Mouse (Mus musculus): ENCODE measurements around the gene S100a16. TPM values are rescaled to one million over a fixed set of nuclear protein-coding genes. Genes with fewer than 3 reads are reported as not detected.

The S100a16 gene
- total and polyA plus RNA-seq, 2 experiments from 2014 or later, result 39.4 to 74.4 TPM

DNA sequence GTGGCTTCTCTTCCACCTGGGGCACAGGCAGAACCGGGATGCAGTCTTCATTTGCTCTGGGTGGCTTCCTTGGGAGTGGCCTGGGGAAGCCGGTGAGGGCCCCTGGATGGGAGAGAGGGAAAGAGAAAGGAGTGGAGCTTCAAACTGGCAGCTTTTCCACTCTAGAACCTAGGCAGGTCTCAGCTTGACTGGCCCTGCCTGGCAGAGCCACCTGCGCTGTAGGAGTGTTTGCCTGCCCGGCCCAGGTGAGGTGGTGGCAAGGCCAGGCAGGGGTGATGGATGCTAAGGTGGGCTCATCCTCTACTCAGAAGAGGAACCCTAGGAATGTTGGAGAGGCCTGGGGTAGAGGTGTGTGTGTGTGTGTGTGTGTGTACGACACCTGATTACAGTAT, 847 bp downstream of the S100a16 start:
- H3K9me3 ChIP-seq (ENCODE audit: low read length), result no peaks in the 10 kb centered on the region
- no peak overlapping the region for H3K4me2 ChIP-seq (ENCODE audit: low read depth)

DNA sequence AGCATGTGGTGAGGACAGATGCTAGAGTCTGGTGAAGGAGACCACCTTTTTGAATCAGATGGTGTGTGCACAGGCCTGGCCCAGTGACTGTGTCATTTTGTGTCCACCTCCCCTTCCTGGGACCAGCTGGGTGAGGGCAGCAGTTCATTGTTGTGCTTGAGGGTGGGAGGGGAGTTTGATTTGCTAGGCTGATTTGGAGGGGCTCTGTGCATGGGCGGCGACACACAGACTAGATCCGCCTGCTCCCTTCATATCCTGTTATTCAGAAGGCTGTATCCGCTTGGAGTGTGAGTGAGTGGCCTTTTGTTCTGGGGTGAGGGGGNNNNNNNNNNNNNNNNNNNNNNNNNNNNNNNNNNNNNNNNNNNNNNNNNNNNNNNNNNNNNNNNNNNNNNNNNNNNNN, 3.9 kb downstream of the S100a16 start:
- WGBS, result 21% methylated on average over 4 of the region's 4 CpGs
- Histone ChIP-seq H3K9ac (no peak overlapping the region), H3K9me3 (ENCODE audit: low read length) (no peaks in the 10 kb centered on the region), H3K4me1 (ENCODE audit: insufficient read depth) (0 out of 2 replicates have a peak, but pooled peaks cover 4% of the 10 kb centered on the region), H3K27me3 (ENCODE audit: insufficient read depth, low read length) (no peaks in the 10 kb centered on the region), H3K4me2 (ENCODE audit: low read depth) (no peak overlapping the region), H3K27ac (ENCODE audit: low read depth, low read length) (peak overlapping the region; percentile 15), H3K36me3 (ENCODE audit: insufficient read depth) (no peaks in the 10 kb centered on the region), H3K4me3 (ENCODE audit: low read depth, low read length) (no peak overlapping the region)
- DNase-seq (peak; percentile 17), ATAC-seq (peak; percentile 90)
- TF ChIP-seq CTCF (IDR thresholded peaks at IDR 0.05; ENCODE audit: low read depth), result no peak

More for the DNA sequence above, 847 bp downstream of the S100a16 start:
- Histone ChIP-seq H3K27me3 (ENCODE audit: insufficient read depth, low read length) (no peaks in the 10 kb centered on the region), H3K27ac (ENCODE audit: low read depth, low read length) (no peak overlapping the region), H3K4me1 (ENCODE audit: insufficient read depth) (0 out of 2 replicates have a peak, but pooled peaks cover 4% of the 10 kb centered on the region), H3K9ac (no peak overlapping the region), H3K36me3 (ENCODE audit: insufficient read depth) (no peaks in the 10 kb centered on the region), H3K4me3 (ENCODE audit: low read depth, low read length) (no peak overlapping the region)
- no peak for ATAC-seq
- TF ChIP-seq CTCF (IDR thresholded peaks at IDR 0.05; ENCODE audit: low read depth), result no peak
- 82% methylated on average over 5 of the region's 5 CpGs for WGBS
- DNase-seq, result no peak

DNA sequence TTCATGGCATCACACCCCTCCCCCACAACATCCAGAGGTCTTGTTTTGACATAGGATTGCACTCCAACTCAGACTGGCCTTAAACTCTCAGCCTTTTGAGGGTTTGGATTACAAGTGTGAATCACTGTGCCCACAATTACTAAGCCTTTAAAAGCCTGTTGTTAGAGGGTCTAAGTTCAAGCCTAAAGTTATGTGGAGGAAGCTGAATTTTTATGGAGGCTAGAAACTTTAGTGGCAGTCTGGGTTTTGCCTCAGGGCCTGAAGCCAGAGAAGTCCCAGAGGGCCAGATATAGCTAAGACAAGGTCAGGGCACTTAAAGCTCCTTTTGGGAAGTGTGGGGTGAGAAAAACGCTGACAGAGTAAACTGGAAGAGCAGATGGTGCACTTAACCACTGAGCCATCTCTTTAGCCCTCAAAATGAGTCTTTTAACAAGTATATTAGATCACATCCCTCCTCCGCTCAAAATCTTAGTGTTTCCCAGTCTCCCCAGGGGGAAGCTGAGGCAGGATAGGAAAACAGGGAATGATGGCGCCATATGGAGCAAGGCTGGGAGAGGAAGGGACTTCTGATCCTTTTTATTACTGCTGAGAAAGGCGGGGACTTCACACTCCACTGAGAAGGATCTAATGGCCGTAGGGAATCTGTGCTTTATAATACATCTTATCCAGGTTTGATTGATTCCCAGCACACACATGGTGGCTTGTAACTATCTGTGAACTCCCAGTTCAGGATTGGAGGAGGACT, 12.8 kb downstream of the S100a16 start:
- H3K27ac ChIP-seq (ENCODE audit: low read depth, low read length), result no peak overlapping the region
- ATAC-seq (no peak), DNase-seq (no peak)
- no peaks in the 10 kb centered on the region for H3K36me3 ChIP-seq (ENCODE audit: insufficient read depth)
- H3K9me3 ChIP-seq (ENCODE audit: low read length), result no peaks in the 10 kb centered on the region
- no peak overlapping the region for H3K9ac ChIP-seq
- no peaks in the 10 kb centered on the region for H3K27me3 ChIP-seq (ENCODE audit: insufficient read depth, low read length)
- WGBS, result 76% methylated on average over 5 of the region's 5 CpGs
- no peak for TF ChIP-seq CTCF (IDR thresholded peaks at IDR 0.05; ENCODE audit: low read depth)
- H3K4me2 ChIP-seq (ENCODE audit: low read depth), result no peak overlapping the region
- H3K4me3 ChIP-seq (ENCODE audit: low read depth, low read length), result no peak overlapping the region
- H3K4me1 ChIP-seq (ENCODE audit: insufficient read depth), result no peaks in the 10 kb centered on the region

DNA sequence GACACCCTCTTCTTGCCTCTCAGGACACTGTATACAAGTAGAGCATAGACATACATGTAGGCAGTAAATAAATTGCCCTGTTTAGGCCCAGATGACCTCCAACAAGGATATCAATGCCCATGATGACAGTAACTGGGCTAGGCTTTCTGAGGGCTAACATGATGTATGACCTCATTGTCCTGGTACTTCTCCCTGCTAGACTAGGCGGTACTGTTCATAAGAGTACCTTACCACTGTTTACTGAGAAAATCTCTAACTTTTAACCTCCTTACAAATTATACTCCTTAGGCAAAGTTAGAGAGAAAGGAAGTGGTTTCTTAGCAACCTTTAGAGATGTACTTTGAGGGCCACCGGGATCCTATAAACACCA, 13.4 kb downstream of the S100a16 start:
- Histone ChIP-seq H3K4me1 (ENCODE audit: insufficient read depth) (no peaks in the 10 kb centered on the region), H3K36me3 (ENCODE audit: insufficient read depth) (no peaks in the 10 kb centered on the region), H3K9me3 (ENCODE audit: low read length) (no peaks in the 10 kb centered on the region), H3K9ac (no peak overlapping the region), H3K4me2 (ENCODE audit: low read depth) (no peak overlapping the region), H3K27me3 (ENCODE audit: insufficient read depth, low read length) (no peaks in the 10 kb centered on the region), H3K27ac (ENCODE audit: low read depth, low read length) (no peak overlapping the region), H3K4me3 (ENCODE audit: low read depth, low read length) (no peak overlapping the region)
- no peak for TF ChIP-seq CTCF (IDR thresholded peaks at IDR 0.05; ENCODE audit: low read depth)
- WGBS, result 85% methylated on average over 2 of the region's 2 CpGs
- ATAC-seq (no peak), DNase-seq (no peak)

DNA sequence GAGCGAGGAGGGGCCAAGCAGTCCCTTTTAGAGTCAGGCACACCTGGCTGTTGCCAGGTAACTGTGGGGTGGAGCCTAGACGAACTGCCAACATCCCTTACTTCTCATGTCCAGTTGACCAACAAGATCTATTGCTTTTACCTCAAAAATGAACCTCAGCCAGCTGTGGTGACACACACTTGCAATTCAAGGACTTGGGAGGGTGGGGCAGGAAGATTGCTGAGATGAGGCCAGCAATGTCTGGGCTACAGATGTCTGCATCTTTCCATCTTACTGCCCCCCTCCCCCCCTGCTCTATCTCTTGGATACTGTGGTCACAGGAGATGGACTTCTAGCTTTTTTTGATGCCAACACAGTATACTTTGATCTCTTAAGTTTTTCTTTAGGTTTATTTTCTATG, 15.2 kb downstream of the S100a16 start:
- H3K36me3 ChIP-seq (ENCODE audit: insufficient read depth), result no peaks in the 10 kb centered on the region
- no peaks in the 10 kb centered on the region for H3K4me1 ChIP-seq (ENCODE audit: insufficient read depth)
- ATAC-seq, result no peak
- no peak overlapping the region for H3K9ac ChIP-seq
- DNase-seq, result no peak
- no peaks in the 10 kb centered on the region for H3K9me3 ChIP-seq (ENCODE audit: low read length)
- 73% methylated on average over 2 of the region's 2 CpGs for WGBS
- no peak overlapping the region for H3K27ac ChIP-seq (ENCODE audit: low read depth, low read length)
- H3K4me3 ChIP-seq (ENCODE audit: low read depth, low read length), result no peak overlapping the region
- no peaks in the 10 kb centered on the region for H3K27me3 ChIP-seq (ENCODE audit: insufficient read depth, low read length)
- no peak for TF ChIP-seq CTCF (IDR thresholded peaks at IDR 0.05; ENCODE audit: low read depth)
- no peak overlapping the region for H3K4me2 ChIP-seq (ENCODE audit: low read depth)

DNA sequence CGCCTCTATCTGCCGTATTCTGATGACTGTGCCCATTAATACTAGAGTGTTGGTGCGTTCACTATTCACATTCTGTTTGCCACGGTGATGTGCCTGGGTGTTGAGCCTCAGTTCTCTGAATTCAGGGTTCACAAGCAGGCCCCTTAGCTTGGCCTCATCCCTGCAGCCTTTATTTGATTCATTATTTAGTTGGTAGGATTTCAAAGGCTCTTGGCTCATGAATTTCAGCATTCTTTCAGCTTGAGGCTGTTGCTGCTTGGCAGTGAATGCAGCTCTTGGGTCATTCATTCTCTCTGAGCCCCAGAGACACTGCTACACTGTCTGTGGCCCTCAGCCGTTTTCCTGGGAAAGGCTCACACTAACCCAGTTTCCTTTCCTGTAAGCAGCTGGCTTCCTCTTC, 18.9 kb downstream of the S100a16 start:
- H3K4me1 ChIP-seq (ENCODE audit: insufficient read depth), result no peaks in the 10 kb centered on the region
- DNase-seq, result peak; percentile 59
- peak; percentile 95 for ATAC-seq
- no peak overlapping the region for H3K27ac ChIP-seq (ENCODE audit: low read depth, low read length)
- no peaks in the 10 kb centered on the region for H3K9me3 ChIP-seq (ENCODE audit: low read length)
- 13% methylated on average over 5 of the region's 5 CpGs for WGBS
- H3K27me3 ChIP-seq (ENCODE audit: insufficient read depth, low read length), result no peaks in the 10 kb centered on the region
- no peak overlapping the region for H3K4me2 ChIP-seq (ENCODE audit: low read depth)
- H3K9ac ChIP-seq, result no peak overlapping the region
- TF ChIP-seq CTCF (IDR thresholded peaks at IDR 0.05; ENCODE audit: low read depth), result no peak
- H3K4me3 ChIP-seq (ENCODE audit: low read depth, low read length), result no peak overlapping the region
- no peaks in the 10 kb centered on the region for H3K36me3 ChIP-seq (ENCODE audit: insufficient read depth)

DNA sequence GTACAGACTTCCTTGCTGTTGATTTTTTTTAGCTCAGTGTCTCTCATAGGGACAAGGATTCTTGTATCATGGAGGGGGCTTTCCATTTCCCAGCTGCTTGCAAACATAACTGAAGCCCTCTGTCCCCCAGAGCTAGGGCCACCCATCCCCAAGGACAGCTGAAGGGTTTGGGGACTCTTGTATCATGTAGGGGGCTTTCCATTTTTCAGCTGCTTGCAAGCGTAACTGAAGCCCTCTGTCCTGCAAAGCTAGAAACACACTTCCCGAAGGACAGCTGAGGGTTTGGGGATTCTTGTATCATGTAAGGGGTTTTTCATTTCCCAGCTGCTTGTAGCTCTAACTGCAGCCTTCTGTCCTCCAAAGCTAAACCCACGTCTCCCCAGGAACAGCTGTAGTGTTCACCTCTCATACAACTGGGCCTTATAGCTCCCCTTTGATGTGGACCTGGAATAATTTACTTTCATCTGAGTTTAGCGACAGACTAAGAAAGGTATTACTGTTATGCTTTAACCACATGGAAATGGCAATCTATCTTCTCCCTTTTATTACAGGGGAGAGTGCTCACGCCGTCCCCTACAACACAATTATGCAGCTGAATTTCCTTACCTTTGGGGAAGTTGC, 23.1 kb downstream of the S100a16 start, which contains the start of gene S100a3:
S100a3 (plus strand) TSS at position 571 of the 621 bp plus-strand sequence.
- Histone ChIP-seq H3K4me2 (ENCODE audit: low read depth) (no peak within 1 kb of the TSS), H3K4me1 (ENCODE audit: insufficient read depth) (no peaks in the 10 kb centered on the region), H3K4me3 (ENCODE audit: low read depth, low read length) (no peak within 1 kb of the TSS), H3K9ac (no peak within 1 kb of the TSS), H3K36me3 (ENCODE audit: insufficient read depth) (no peaks in the 10 kb centered on the region), H3K27ac (ENCODE audit: low read depth, low read length) (no peak within 1 kb of the TSS), H3K9me3 (ENCODE audit: low read length) (no peaks in the 10 kb centered on the region), H3K27me3 (ENCODE audit: insufficient read depth, low read length) (no peaks in the 10 kb centered on the region)
- DNase-seq (no peak), ATAC-seq (peak; percentile 29; the same call in 1 of the 2 replicates)
- 87% methylated on average over 6 of the region's 6 CpGs for WGBS
- no peak for TF ChIP-seq CTCF (IDR thresholded peaks at IDR 0.05; ENCODE audit: low read depth)

Measured in forebrain, postnatal 0 days (tissue).